Mouse (Mus musculus) kidney, adult 18-20 months (tissue): ENCODE measurements at regions not wholly inside any gene's neighbourhood (a gene's known extent, or its start where the extent isn't known, plus 50 kb on each side); places are given as distances from the start of the nearest gene placed in this dataset.
A peak's percentile ranks its signal among the peaks of the same experiment; 100 is the strongest.

Experiments
- DNase-seq: peaks from one replicate; pipeline ENCODE4 v3.0.0; 2021

- DNase-seq = peak; percentile 43
Observed at GRCm38 (mm10) chr13:105377038-105377437, 66.4 kb upstream of the Htr1a start.

DNA sequence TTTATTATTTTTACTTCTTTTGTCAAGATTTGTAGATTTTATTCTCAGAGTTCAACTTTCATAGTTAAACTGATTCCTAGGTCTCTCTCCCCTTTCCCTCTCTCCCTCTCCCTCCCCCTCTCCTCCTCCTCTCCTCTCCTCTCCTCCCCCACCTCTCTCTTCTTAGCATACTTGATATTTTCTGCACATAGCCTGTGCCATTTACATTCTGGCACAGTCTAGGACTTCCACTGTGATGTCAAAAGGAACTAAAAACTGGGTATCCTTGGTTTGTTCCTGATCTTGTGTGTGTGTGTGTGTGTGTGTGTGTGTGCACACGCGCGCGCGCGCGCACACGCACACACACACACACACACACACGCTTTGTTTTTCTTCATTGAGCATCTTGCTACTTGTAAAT is 64.9 kb upstream of the Htr1a start:
- DNase-seq = no peak

GRCm38 (mm10) chr13:105387016-105387772 is 56.2 kb upstream of the Htr1a start:
- DNase-seq = no peak
